Mouse (Mus musculus): ENCODE results near the gene Lsm2.
"Not testable (repeated sequence)": the region's sequence is repeated elsewhere in the genome, so short reads cannot be mapped to it uniquely, and the experiment has no call there.

DNA sequence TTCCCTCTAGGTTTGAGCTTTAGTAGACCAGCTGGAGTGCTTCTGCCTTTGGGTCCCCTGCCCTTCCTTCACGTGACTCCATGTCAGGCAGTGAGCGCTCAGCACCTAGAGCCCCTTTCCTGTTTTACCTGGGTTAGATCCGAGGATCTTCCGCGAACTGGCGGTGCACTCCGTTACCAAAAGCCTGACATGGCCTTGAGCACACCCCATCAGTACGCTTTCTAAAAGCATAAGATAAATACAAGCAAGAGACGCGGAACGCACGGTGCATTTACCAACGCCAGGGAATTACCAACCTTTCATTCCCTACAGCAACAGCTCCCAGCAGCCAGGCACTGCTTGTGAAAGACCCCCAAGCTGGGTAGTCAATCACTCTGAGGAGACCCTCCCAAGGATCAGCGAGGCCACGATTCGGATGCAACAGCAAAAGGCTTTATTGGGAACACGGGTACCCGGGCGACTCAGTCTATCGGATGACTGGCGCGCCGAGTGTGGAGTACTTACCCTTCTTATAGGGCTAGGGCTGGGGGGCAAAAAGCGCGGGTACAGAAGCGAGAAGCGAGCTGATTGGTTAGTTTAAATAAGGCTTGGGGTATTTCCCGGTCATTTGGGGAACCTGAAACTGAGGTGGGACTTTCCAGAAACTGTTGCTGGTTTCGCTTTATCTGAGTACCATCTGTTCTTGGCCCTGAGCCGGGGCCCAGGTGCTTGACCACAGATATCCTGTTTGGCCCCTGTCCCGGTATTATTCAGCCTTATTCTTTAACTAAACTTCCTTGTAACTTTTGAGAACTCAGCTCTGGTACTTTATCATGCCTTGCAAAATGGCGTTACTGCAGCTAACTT, 18.4 kb downstream of the Lsm2 start:
- TF ChIP-seq CTCF (conservative IDR thresholded peaks at IDR 0.05; ENCODE audit: insufficient read depth, insufficient read length, low read depth, low read length); POLR2A (IDR thresholded peaks at IDR 0.05; ENCODE audit: low read depth, low read length): not testable (repeated sequence)

All from kidney, adult 2 months (tissue).